Mouse (Mus musculus) thymus, postnatal 0 days (tissue): Measurements from ENCODE around the gene Prr5. TPM values are rescaled to one million over a fixed set of nuclear protein-coding genes. Genes with fewer than 3 reads are reported as not detected.

Experiments
- DNase-seq: peaks from one replicate; pipeline ENCODE4 v3.0.0-alpha.2; 2015; ENCODE audit warnings: low spot score
- polyA plus RNA-seq: library from polyadenylated mRNA; unstranded; fragments of >200 nt; fragmentation: Nextera tagmentation; extraction: Ambion mirVana; gene quantifications from 2 replicates; pipeline ENCODE4 v1.2.1, GENCODE M21; 2015

The Prr5 gene
- polyA plus RNA-seq, 1 experiment from 2014 or later, result 13.3 TPM

DNA sequence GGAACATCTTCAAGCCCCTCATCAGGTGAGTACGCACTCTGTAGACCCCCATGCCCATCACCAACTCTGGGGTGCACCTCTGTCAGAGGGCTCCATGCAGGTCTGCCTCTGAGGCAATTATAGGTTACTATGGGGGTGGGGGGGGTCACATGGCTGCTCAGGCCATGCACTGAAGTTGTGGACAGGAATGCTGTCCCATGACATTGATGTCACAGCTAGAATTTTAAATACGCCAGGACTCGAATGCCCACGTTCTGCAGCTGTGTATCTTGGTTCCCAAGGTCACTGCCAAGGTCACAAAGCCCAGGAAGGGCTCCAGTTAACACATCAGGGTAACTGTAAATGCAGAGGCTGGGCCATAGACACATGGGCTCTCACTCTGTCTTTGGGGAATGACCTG is 76.4 kb downstream of the Prr5 start:
- no peak for DNase-seq

Other genes starting within 250 kb of the Prr5 start
- 3.0 and 3.1 TPM in 2 replicates for gene Shisal1, start 222.5 kb upstream of the Prr5 start, polyA plus RNA-seq
- gene Rtl6, start 111.8 kb upstream of the Prr5 start, polyA plus RNA-seq, result 9.6 and 9.7 TPM in 2 replicates
- gene Arhgap8, start 50.4 kb downstream of the Prr5 start, polyA plus RNA-seq, result 28.7 and 30.5 TPM in 2 replicates
- 0.08 and 0.17 TPM in 2 replicates for gene Phf21b, start 186.4 kb downstream of the Prr5 start, polyA plus RNA-seq